Mouse (Mus musculus) heart, postnatal 25 days (tissue): ENCODE measurements around the gene Ms4a4a. TPM values are rescaled to one million over a fixed set of nuclear protein-coding genes. Genes with fewer than 3 reads are reported as not detected.
"Not testable (repeated sequence)": the region's sequence is repeated elsewhere in the genome, so short reads cannot be mapped to it uniquely, and the experiment has no call there.

Experiments used
- DNase-seq: peaks from one replicate; pipeline ENCODE4 v3.0.0; 2022; ENCODE audit warnings: low spot score
- intact Hi-C: fragments of 180-260 bp; cut with DNase I; formaldehyde crosslinking; loops from one replicate; pipeline ENCODE4 v1.15.1; 2025
- total RNA-seq, 2 experiments: library from RNA; stranded (reverse); gene quantifications; 2 replicates each; pipeline ENCODE4 v1.2.3; 2021

The Ms4a4a gene
- total RNA-seq, 2 experiments from 2014 or later: 4.8 to 7.8 TPM

GRCm38 (mm10) chr19:11418865-11419264 lies 43.5 kb downstream of the Ms4a4a start:
- intact Hi-C loops, DNase-seq: not testable (repeated sequence)

GRCm38 (mm10) chr19:11431209-11431608 lies 55.9 kb downstream of the Ms4a4a start:
- DNase-seq, intact Hi-C loops: not testable (repeated sequence)

GRCm38 (mm10) chr19:11435058-11435834 lies 59.9 kb downstream of the Ms4a4a start:
- intact Hi-C loops: no loop called here
- no peak for DNase-seq

Other genes with a start within 250 kb of the Ms4a4a start
- not detected for gene 1700017D01Rik, start 244.6 kb upstream of the Ms4a4a start, total RNA-seq
- gene 1700025F22Rik, start 210.2 kb upstream of the Ms4a4a start, total RNA-seq: not detected
- gene Ms4a13, start 178.8 kb upstream of the Ms4a4a start, total RNA-seq: not detected
- not detected for gene Ms4a12, start 143.1 kb upstream of the Ms4a4a start, total RNA-seq
- gene Ms4a1, start 109.3 kb upstream of the Ms4a4a start, total RNA-seq: under 1 TPM; 0.49 to 0.67 TPM
- gene Ms4a5, start 91.7 kb upstream of the Ms4a4a start, total RNA-seq: not detected
- under 1 TPM; 0.10 to 0.22 TPM for gene Ms4a14, start 61.1 kb upstream of the Ms4a4a start, total RNA-seq
- gene Ms4a7, start 39.4 kb upstream of the Ms4a4a start, total RNA-seq: 1 to 10 TPM in 1 of 2 experiments, under 1 TPM in 1; 0.73 to 2.2 TPM
- not detected for gene Ms4a4c, start 29.2 kb downstream of the Ms4a4a start, total RNA-seq
- under 1 TPM; 0.36 to 0.56 TPM for gene Ms4a4b, start 68.0 kb downstream of the Ms4a4a start, total RNA-seq
- 10 to 100 TPM in 1 of 2 experiments, 1 to 10 TPM in 1; 8.9 to 10.1 TPM for gene Ms4a6c, start 93.8 kb downstream of the Ms4a4a start, total RNA-seq
- gene Gm8369, start 110.4 kb downstream of the Ms4a4a start, total RNA-seq: not detected
- gene Ms4a6b, start 141.0 kb downstream of the Ms4a4a start, total RNA-seq: 1 to 10 TPM; 5.7 to 6.1 TPM
- gene Ms4a4d, start 161.3 kb downstream of the Ms4a4a start, total RNA-seq: 10 to 100 TPM in 1 of 2 experiments, 1 to 10 TPM in 1; 5.6 to 10.3 TPM
- gene Ms4a6d, start 229.3 kb downstream of the Ms4a4a start, total RNA-seq: 1 to 10 TPM; 2.8 to 3.4 TPM
- under 1 TPM in 1 of 2 experiments, not detected in 1; 0.20 TPM for gene Ms4a2, start 248.2 kb downstream of the Ms4a4a start, total RNA-seq